Mouse (Mus musculus) C2C12 (cell line): ENCODE data around the gene Gm4871.

ENCODE experiments used
- CTCF ChIP-seq: IDR thresholded peaks from one replicate; pipeline ENCODE4 v1.5.1; 2011; ENCODE audit not compliant: control insufficient read depth, insufficient read depth, insufficient read length
- USF1 ChIP-seq: IDR thresholded peaks from one replicate; pipeline ENCODE4 v1.6.1; 2011; ENCODE audit warnings: low read depth, mild to moderate bottlenecking, control low read depth, moderate library complexity

DNA sequence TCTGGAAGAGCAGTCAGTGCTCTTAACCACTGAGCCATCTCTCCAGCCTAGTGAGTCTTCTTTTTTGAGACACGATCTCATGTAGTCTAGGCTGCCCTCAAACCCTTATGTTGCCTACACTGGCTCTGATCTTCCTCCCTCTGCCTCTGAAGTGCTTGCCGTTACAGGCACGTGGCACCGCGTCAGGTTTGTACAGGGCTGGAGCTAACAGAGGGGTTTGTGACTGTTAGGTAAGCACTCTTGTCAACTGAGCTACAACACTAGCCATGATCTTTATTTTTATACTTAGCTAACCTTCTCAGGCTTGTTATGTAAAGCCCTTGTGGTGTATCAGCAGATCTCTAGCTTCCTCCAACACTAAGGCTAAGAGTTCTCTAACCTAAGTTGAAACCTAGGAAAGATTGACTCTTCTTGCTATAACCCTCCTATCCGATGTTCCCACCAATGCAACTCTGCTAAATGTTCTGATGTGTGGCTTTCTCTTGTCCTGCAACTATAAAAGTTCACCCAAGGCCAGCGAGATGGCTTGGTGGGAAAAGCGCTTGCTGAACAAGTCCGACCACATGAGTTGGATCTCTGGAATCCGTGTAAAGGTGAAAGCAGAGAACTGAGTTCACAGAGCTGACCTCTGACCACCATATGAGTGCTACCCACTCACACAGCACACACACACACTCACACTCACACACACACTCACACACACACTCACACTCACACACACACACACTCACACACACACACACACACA, 49.5 kb upstream of the Gm4871 start:
- TF ChIP-seq CTCF (no peak), USF1 (no peak)
